Mouse (Mus musculus) liver, adult (tissue): ENCODE measurements around the gene Kcnj12.

Source experiments
- GATA4 ChIP-seq: IDR thresholded peaks from 2 replicates; pipeline ENCODE4 v1.6.1; 2014; ENCODE audit warnings: mild to moderate bottlenecking, low read length; ENCODE audit not compliant: insufficient replicate concordance

Kcnj12 gene

DNA sequence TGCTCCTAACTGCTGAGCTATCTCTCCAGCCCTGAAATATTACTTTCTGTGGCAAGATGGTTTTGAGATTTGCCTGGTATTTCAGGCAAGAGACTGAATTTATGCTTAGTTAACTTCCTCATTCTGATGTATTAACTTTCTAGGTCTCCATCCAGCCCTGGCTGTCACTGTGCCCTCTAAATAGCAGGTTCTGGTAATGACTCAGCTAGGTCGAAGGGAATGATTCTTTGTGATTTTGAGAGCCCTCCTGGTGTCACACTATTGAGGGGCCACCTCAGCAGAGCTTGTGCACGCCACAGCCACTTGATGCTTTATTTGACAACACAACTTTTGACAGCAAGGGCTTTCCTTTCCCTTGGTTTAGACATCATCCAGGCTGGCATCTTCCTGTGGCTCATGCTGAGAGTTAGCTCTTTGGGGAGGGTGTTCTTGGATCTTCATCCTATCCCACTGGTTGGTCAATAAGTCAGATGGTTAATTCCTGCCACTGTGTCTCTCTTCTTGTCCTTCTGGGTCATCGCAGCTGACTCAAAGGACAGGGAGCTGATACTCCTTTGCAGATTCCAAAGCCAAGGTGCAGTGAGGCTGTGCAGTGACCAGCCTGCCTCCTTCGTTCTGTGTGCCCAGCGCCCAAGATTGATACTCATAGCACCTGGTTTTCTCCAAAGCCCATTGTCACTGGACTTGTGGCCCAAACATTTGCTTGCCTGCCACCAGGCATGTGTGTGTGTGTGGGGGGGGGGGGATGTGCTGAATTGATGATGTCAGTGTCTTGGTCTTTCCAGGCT, 9.5 kb downstream of the Kcnj12 start:
- no peak for TF ChIP-seq GATA4

- TF ChIP-seq GATA4 = no peak
These were observed 10.1 kb downstream of the Kcnj12 start for GRCm38 (mm10) chr11:61032481-61032880.

DNA sequence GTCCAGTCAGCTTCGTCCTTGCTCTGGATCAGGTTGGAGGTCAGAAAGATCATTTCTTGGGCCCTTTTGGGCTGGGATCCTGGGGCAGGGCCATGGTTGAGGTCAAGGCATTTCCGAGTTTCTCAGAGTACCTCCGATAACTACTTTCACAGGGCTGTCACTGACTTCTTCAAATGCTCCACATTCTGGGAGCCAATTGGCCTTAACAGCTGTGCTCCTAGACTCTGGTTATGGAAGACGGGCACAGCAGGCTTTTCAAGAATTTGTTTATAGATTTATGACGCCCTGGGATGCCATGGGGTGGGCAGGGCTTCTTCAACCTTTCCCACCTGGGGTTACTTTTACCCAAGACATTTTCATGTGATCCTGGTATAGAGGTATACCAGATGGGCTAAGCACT, 10.8 kb downstream of the Kcnj12 start:
- TF ChIP-seq GATA4 = no peak

GRCm38 (mm10) chr11:61036639-61037038, 14.3 kb downstream of the Kcnj12 start:
- TF ChIP-seq GATA4 = no peak

GRCm38 (mm10) chr11:61038277-61038782, 16.0 kb downstream of the Kcnj12 start:
- TF ChIP-seq GATA4 = no peak

DNA sequence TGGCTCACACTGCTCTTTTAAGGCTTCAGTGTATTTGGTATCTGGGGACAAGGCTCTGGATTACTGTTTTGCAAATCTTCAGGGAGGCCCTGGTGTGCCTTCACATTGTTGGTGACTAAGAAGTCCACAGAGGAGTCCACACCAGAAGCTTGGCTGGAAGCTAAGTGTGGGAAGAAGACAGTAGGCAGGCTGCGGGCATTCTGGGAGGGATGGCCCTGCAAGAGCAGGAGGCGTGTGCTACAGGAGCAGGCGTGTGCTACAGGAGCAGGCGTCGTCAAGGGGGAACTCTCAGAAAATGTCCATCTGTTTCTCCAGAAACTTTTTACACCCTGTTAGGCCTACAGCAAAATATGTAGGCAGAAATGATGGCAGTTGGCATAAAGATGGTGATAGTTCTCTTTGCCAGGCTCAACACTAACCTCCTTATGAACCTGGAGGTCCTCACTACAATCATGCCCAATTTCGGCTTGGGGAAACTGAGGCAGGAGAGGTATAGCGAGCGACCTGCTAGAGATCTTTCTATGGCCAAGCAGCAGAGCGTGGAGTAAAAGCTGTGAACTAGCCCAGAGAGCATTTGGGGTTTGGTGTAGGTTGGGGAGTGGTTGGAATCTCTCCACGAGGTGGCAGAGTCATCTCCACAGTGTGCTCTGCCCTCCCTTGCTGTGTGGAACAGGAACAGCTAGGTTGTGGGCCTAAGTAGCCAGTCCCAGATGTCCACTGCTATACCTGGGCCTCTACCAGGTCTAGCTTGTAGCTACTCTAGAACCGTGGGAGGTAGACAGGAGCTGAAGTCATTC, 18.7 kb downstream of the Kcnj12 start:
- TF ChIP-seq GATA4 = no peak

DNA sequence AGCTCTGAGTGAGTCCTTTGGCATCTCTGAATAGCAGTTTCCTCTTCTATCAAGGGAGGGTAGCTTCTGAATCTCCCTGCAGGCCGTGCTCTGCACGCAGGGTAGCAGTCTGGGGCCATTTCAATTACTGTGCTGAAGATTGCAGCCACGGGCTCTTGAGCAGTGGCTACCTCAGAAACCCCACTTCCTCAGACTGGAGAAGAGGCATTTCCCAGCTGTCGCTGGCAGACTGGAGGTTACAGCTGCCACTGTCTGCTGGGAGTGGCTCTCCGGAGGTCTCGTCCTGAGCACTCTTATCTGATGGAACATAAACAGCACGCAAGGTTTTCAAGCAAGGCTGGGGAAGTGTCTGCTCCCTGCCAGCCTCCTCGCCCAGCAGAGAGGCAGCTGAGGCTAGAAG, 20.2 kb downstream of the Kcnj12 start:
- TF ChIP-seq GATA4 = no peak

DNA sequence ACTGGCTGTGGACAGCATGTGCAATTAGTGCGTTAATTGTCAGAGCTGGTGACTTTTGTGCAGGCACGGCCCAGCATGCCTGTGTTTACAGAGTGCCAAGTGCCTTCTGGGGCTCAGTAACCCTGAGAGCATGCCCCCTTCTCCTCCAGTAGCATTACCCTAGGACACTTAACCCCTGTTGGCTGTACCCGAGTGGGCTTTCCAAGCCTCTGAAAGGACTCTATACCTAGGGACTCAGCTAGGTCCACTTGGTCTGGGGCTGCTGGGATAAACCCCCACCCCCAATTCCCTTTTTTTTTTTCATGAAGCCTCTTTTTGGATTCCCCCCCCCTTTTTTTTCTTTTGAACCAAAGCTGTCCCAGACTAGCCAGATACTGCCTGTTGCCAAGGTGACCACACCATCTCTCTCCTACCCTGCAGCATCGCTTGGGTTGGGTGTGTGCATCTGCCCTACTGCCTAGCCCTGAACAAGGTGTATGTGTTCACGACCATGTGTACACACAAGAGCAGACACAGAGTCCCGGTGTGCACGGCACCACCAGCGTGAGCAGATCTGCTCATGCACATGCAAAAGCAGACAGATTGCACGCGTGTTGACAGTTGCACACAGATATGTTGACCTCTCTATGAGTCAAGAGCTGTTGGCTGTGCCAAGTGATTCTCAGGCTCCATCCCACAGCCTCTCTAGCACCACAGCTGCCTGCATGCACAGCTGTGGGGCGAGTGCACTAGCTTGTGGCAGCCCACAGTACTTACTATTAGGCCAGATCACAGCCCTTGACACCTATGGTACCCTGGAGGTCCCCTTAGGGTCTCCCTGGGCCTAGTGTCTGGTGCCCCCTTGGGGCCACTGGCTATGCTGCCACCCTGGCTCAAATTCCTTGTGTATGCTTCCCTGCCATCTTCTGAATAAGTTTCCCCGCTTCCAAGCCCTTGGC, 21.0 kb downstream of the Kcnj12 start:
- TF ChIP-seq GATA4 = no peak

DNA sequence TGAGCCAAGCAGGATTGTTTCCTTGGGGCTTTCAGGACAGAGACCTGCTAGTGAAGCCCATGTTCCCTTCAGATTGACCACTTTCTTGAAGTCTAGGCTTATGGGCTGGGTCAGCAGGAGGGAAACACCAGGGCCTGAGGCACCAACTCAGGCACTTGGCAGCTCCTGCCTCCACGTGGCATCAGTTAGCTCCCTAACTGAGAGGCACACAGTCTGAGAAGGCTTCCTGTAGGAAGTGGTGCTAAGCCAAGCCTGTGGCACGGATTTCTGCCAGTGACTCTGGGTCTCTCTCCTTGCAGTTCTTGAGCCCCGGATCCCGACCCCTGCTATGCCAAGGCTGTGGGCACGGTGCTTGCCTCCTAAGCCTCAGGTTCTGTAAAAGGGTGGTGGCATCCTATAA, 22.4 kb downstream of the Kcnj12 start:
- no peak for TF ChIP-seq GATA4

- TF ChIP-seq GATA4 = no peak
These were observed 25.1 kb downstream of the Kcnj12 start for GRCm38 (mm10) chr11:61047441-61047840.

DNA sequence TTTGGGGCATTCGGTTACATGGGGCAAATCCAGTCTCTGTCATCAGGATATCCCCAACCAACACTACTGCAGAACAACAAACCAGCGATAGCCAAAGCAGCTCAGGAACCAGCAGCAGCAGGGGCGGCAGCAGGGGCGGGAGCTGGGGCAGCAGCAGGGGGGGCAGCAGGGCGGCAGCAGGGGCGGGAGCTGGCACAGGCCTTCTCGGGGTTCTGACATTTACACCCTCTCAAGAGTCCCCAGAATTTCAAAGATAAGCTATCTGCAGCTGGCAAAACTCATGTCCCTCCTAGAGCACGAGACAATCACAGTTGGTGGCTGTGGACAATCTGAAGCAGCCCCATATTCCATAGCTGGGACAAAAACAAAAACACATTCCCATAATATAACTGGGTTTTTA, 28.8 kb downstream of the Kcnj12 start:
- no peak for TF ChIP-seq GATA4

GRCm38 (mm10) chr11:61056871-61057270, 34.5 kb downstream of the Kcnj12 start:
- no peak for TF ChIP-seq GATA4

DNA sequence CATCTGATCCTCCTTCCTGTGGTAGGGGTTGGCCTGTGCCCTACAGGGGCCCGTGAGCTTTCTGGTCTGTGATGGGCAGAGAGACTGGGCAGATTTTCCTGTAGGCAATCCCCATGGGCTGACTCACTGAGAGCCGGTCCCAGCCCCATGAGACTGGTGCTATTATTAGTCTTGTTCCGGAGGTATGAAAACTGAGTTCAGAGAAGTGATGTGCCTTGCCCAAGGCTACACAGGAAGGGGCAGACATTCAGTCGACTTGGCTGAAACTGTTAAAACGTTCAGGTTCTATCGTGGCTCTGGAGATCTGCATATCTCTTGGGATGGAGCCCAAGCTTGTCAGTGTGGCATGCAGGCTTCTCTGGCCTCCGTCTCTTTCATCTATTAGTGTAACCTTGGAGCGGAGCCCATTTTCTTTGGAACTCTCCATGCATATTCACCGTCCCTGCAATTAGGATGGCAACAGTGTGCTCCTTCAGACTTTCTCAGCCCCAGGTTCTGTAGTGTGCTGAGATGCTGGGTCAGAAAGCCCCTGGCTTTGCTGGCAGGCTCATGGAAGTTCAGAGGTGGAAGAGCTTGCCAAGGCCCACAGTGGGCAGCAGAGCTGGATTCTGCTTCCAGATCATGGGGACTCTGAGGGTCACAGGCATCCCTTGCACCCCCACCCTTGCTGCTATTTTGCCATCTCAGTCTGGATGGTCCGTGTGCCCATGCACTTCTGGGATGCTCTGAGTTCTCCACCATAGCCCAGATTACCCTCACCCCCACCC, 37.5 kb downstream of the Kcnj12 start:
- no peak for TF ChIP-seq GATA4

GRCm38 (mm10) chr11:61060634-61061033, 38.3 kb downstream of the Kcnj12 start:
- no peak for TF ChIP-seq GATA4
